Mouse (Mus musculus): ENCODE measurements around the gene Olfr1484.
"Not testable (repeated sequence)": the region's sequence is repeated elsewhere in the genome, so short reads cannot be mapped to it uniquely, and the experiment has no call there.

GRCm38 (mm10) chr19:13617075-13617474 is 33.8 kb downstream of the Olfr1484 start, which contains the start of gene Olfr1487:
- not testable (repeated sequence) for TF ChIP-seq POLR2A, CTCF (IDR thresholded peaks at IDR 0.05; ENCODE audit: extremely low read depth, insufficient read depth, low read length)

All from cortical plate, adult 2 months (tissue).